Mouse (Mus musculus) cerebellum, adult 9-10 months (tissue): ENCODE data around the gene Hhex.

Source experiments
- DNase-seq: peaks from one replicate; pipeline ENCODE4 v3.0.0; 2022

Hhex gene

DNA sequence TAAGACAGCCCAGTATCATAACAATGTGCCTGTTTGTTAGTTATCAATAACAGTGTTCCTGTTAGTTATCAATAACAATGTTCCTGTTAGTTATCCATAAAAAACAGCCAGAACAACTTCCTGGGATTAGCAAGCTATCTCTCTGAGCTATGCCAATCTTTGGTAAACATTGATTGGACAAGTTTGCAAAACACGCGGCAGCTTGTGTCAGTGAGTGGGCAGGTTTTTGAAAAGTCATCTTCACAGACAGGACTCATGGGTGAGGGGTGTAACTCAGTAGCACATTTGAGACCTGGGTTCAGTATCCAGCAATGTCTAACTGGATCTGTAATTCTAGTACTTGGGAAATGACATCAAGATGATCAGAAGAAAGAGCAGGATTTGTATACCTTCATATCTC lies 20.9 kb downstream of the Hhex start:
- DNase-seq: no peak

DNA sequence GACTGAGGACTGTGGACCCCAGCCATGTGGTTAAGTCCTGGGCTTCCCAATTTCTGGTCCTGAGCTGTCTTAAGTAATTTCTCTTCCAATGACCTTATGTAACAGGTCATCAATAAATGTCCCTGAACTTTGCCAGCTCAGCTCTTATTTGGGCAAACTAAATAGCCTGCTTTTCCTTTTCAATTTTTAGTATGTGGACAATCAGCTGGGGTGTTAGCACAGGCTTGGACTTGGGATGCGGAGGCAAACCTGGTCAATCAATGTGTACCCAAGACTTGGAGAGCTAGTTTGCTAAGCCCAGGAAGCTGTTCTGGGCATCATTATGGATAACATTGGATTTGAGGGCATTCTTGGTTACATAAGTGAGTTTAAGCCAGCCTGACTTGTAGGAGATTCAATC lies 21.4 kb downstream of the Hhex start:
- no peak for DNase-seq

DNA sequence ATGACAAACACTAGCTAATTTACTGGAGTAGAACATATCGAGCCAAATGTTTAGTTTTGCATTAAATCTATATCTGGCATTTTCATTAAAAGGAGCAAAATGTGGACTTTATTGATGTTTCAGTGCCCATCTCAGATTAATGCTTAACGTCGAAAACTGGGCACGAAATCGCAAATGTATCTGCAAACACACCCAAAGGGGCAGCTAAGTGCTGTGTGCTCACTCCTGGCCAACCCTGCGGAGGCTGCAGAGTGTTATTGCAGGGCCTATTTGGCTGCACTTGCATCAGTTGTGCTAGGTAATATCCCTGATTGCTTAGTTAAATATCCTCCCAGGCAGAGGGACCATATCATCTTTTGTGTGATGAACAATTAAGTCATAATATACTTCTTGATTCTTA lies 23.4 kb downstream of the Hhex start:
- DNase-seq: no peak

DNA sequence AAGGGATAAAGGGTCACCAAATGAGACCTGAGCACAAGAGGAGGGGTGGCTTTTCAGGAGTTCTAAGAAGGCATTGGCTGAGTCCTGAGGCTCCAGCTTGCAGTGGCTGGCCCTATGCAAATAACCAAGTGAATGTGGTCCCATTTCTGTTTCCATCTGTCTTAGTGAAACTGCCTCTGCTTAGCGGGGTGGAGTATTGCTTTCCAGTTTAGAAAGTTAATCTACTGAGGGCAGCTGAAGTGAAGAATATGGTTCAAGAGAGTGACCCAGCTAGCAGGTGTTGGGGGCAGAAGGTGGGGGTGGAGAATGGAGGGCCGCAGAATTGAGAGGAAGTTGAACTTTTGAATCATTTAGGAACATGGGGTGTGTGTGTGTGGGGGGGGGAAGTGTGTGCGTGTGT lies 31.8 kb downstream of the Hhex start:
- no peak for DNase-seq

DNA sequence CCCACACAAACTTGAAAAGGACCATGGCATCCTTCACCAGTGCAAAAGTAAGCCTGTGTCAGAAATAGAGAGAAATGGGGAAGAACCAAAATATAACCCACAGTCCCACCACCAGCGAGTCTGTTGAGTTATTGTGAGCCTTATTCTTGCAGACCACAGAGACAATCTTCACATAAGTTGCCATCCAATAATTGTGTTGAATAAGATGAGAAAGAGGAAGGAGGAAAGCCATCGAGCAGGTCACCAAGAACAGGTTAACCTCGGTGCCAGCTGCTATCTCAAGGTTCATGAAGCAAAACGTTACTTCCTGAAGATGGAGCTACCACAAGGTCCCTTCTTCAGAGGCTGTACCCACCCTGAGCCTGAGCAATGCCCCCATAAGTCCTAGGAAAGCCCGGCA lies 32.4 kb downstream of the Hhex start:
- no peak for DNase-seq

DNA sequence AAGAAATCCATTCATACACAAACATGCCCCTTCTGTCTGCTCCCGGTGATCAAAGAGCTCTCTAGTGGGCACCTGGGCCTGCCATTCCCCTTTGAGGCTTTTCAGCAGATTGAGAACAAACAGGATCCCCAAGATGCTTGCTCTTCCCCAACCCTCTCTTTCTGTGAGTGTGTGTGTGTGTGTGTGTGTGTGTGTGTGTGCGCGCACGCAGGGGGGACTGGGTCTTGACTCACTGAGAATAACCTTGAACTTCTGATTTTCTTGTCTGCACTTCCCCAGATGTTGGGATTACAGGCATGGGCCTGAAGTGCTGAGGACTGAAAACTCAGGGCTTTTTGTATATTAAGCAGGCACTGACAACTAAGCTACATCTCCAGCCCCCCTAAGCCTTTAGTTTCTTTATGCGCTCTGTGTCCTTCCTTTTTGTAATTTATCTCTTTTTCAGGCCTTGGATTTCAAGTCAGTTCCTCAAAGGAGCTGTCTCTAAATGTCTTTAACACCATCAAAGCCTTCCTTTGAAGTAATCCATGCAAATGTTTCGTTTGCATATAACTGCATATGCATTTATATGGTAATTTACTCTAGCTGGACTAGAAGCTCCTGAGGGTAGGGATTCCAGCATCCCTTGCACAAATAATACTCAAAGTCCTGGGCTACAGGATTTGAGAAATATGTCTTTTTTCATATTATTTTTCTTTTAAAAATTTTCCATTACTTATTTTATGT lies 34.4 kb downstream of the Hhex start:
- no peak for DNase-seq

DNA sequence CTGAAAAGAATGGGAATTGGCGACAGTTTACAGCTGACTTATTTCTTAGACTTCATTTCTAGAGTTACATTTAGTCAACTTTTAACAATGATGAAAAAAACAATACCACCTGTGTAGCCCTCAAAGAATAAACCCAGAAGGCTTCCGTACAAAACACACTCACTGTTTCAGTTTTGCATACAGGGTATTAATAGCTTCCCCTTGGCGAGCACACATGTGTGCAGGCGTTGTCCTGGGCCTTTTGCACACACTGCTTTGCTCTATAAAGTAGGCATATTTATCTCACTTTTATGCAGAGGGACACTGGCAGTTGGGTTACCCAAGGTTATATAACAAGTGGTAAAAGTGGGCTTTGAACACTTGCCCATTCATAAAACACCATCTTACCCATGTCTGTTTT lies 37.1 kb downstream of the Hhex start:
- no peak for DNase-seq

DNA sequence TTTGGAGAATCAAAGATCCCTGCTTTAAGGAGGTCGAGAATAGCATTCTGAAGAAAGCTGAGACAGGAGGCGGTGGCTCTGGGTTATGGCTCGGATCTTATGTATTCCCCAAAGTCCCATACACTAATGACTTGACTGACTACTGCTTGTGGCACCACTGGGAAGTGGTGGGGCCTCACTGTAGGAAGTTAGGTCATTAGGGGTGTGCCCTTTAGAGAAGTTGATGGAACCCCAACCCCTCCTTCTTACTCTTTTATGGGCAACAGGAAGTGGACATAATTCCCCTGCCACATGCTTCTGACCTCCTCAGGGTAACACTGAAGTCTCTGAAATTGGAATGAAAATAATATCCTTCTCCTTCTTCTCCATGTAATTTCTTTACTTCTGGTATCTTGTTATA lies 38.0 kb downstream of the Hhex start:
- DNase-seq: no peak

DNA sequence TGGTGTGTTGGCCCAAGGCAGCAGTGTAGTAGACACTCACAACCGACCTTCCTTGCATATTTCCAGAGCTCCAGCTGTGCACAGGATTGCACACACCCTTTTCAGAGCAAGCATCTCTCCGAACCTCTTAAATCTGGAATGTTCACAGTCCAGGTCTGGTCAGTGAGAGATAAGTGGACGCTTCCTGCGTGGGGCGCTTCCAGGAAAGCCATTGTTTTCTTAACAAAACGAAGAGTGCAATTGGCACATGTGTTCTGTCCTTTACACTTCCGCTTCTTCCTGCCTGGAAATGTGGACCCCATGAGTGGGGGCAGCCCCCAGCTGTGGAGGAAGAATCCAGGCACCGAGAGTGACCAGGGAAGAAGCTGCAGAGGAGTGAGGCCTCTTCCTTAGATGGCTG lies 47.1 kb downstream of the Hhex start:
- DNase-seq: no peak

DNA sequence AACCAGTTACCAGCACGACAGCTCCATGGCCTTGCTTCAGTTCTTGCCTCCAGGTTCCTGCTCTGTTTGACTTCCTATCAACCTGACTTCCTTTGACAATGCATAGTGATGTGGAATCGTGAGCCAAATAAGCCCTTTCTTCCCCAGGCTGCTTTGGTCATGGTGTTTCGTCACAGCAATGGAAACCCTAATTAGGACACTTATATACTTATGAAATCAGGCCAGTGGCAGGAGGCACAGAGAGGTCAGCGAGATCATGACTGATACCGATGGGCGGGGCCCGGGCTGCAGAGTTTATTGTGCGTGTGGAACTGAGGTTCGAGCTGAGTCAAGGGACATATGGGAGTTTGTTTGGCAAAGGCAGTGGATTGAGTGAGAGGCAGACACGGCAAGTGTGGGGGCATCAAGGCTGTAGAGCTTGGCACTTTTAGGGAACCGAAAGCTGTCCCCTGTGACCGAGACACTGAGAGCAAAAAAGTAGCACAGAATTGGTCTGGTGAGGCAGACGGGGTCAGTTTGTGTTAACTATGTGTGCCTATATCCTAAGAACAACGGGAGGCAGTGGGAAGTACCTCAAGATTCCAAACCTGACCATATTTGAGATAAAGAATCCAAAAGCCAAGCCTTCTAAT lies 48.1 kb downstream of the Hhex start:
- no peak for DNase-seq

DNA sequence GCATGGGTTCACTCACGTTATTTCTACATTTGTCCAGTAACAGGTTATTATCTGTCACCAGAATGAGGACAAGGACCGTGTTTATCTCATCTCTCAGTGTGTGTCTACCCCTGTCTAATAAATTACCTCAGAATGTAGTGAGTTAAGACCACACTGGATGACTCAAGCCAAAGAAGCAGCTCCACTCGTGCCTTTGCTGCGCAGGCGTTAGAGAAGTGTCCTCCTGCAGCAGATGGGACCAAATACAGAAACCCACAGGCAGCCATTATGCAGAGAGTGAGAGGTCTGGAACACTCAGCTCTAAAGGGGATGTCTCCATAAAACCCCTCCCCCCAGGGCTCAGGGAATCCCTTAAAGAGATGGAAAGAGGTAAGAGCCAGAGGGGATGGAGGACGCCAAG lies 50.2 kb downstream of the Hhex start:
- DNase-seq: no peak

DNA sequence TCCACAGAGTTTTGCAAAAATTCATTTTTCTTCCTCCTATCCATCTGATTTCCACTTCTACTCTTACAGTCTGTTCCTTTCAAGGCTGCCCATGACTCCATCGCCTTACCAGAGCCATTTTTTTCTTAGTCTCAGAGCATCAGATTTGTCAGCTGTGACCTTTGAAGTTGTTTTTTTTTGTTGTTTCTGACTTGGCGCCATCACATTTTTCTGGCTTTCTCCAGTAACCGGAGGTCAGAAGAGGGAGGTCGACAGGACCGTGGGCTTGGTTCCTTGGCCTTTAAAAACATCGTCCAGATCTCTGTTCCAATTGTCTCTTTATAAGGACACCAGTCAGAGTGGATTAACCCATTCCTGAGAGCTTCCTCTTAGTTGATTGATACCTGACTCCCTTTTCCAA lies 52.2 kb downstream of the Hhex start:
- no peak for DNase-seq

DNA sequence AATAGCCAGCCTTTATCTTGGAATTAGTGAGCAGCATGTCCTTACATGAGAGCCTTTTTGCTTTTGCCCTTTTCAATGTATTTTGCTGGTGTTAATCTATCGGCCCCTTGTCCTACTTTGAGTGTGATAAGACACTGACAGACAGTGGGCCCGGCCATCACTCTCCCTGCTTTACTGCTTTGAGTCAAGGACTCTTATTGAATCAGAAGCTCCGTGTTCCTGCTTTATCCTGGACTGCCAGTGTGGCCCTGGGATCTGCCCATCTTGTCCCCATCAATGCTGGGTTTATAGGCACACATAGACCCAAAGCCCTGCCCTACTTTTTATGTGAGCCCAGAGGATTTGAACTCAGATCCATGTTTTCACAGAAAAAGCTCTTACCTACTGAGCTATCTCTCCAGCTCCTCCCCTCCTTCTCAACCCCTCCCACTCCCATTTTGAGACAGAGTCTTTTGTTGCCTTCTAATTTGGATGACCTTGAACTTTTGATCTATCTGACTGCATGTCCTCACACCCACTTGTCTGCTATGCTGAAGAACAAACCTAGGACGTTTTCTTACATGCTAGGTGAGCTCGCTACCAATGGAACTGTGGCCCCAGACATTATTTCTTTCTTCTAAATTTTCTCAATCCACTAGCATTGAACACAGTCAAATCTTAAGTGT lies 53.3 kb downstream of the Hhex start:
- no peak for DNase-seq

DNA sequence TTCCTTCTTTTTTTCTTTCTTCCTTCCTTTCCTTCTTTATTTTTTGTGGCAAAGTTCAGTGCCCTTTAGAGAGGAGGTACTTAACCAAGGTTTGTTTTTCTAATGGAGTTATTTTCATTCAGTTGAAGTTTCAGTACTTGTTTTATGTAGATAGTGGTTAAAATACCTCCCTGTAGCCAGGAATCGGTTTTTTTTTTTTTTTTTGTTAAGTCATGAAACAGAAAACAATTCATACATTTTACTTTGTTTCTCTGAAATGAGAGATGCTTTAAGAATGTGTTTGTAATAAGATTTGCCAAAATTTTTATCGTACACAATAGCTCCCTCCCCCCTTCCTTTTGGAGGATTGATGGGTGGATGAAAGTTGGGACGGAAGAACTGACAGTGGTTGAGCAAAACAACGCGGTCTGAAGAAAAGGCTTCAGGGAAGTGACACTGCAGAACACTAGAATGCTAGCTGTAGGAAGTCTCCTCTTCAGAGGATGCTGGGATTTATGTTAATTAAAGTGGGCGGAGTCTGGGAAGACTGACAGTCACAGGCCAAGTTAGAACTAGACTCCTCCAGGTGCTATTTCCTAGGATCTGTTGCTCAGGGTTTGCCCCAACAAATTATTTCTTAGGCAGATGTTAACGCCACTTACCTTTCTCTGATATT lies 54.1 kb downstream of the Hhex start:
- no peak for DNase-seq
